Mouse (Mus musculus) liver, embryonic 14.5 days (tissue): ENCODE results near the gene Usp20. TPM values are rescaled to one million over a fixed set of nuclear protein-coding genes. Genes with fewer than 3 reads are reported as not detected.
A peak's percentile ranks its signal among the peaks of the same experiment; 100 is the strongest.

Experiments used
- ATAC-seq: fragments of 200-750 bp; cut with Nextera tagmentation; 2 replicates; pipeline ENCODE4 v1.8.0; 2017; ENCODE audit warnings: moderate number of reproducible peaks, mild to moderate bottlenecking, moderate library complexity; ENCODE audit not compliant: insufficient read depth
- DNase-seq, 3 experiments: peaks; one replicate each; pipeline ENCODE4 v3.0.0-alpha.2; 2012 to 2013; ENCODE audit warnings: low read depth in 3 of 3, low spot score in 3 of 3
- H3K27ac ChIP-seq: fragments of 300-500 bp; sonication (generic); 2 replicates; pipeline ENCODE4 v1.5.1; 2014; ENCODE audit warnings: moderate library complexity, mild to moderate bottlenecking, control low read depth, inconsistent platforms
- H3K27me3 ChIP-seq: fragments of 300-500 bp; sonication (generic); 2 replicates; pipeline ENCODE4 v1.6.1; 2014; ENCODE audit warnings: mild to moderate bottlenecking, low read length, moderate library complexity; ENCODE audit not compliant: control insufficient read depth, insufficient read depth
- H3K36me3 ChIP-seq: fragments of 300-500 bp; sonication (generic); replicated peaks from 2 replicates; pipeline ENCODE4 v1.6.1; 2014; ENCODE audit warnings: low read depth; ENCODE audit not compliant: control insufficient read depth, insufficient read depth
- H3K4me1 ChIP-seq, 2 experiments: fragments of 200-500 bp in 1 of 2; fragments of 300-500 bp in 1 of 2; sonication (generic) in 1 of 2; replicated peaks; 2 replicates each; pipeline ENCODE4 v1.6.1; 2012 to 2014; ENCODE audit warnings: antibody characterized with exemption in 1 of 2, inconsistent platforms in 1 of 2, low read length in 1 of 2; ENCODE audit not compliant: control insufficient read depth in 2 of 2, insufficient read depth in 2 of 2
- H3K4me2 ChIP-seq: fragments of 300-500 bp; sonication (generic); 2 replicates; pipeline ENCODE4 v1.6.1; 2014; ENCODE audit warnings: low read depth, mild to moderate bottlenecking, control low read depth, moderate library complexity
- H3K4me3 ChIP-seq, 2 experiments: fragments of 200-500 bp in 1 of 2; fragments of 300-500 bp in 1 of 2; sonication (generic) in 1 of 2; 2 replicates each; pipeline ENCODE4 v1.5.1; 2012 to 2014; ENCODE audit warnings: low read depth in 2 of 2, low read length in 2 of 2, mild to moderate bottlenecking in 2 of 2, control low read depth in 1 of 2, inconsistent platforms in 1 of 2, moderate library complexity in 1 of 2; ENCODE audit not compliant: insufficient read depth in 1 of 2
- H3K9ac ChIP-seq: fragments of 300-500 bp; sonication (generic); replicated peaks from 2 replicates; pipeline ENCODE4 v1.6.1; 2014; ENCODE audit warnings: mild to moderate bottlenecking, control low read depth, moderate library complexity
- H3K9me3 ChIP-seq: fragments of 300-500 bp; sonication (generic); 2 replicates; pipeline ENCODE4 v1.6.1; 2016; ENCODE audit warnings: low read length, mixed read lengths; ENCODE audit not compliant: control insufficient read depth
- CTCF ChIP-seq: IDR thresholded peaks from 2 replicates; pipeline ENCODE4 v1.5.1; 2016; ENCODE audit warnings: antibody characterized with exemption, low read depth, control low read depth
- EP300 ChIP-seq: IDR thresholded peaks from 2 replicates; pipeline ENCODE4 v1.6.1; 2016; ENCODE audit warnings: antibody characterized with exemption, low read depth
- WGBS: fragments of 180-500 bp; shearing (Covaris S2); extraction: QIAGEN DNeasy Blood & Tissue Kit; methylation state at CpG from one replicate; pipeline ENCODE4 v1.1.7; 2014; ENCODE audit not compliant: insufficient replicate concordance; 5-methylcytosine and 5-hydroxymethylcytosine counted together
- polyA plus RNA-seq, 2 experiments: library from polyadenylated mRNA; depleted of rRNA in 1 of 2; stranded (reverse) in 1 of 2; unstranded in 1 of 2; fragments of >200 nt; fragmentation: Nextera tagmentation in 1 of 2; extraction: Ambion mirVana in 1 of 2; gene quantifications; 2 replicates each; pipeline versions ENCODE4 v1.2.1 to v1.2.3; 2012 to 2014

Usp20 gene
- polyA plus RNA-seq, 2 experiments = 2.7 to 3.2 TPM

DNA sequence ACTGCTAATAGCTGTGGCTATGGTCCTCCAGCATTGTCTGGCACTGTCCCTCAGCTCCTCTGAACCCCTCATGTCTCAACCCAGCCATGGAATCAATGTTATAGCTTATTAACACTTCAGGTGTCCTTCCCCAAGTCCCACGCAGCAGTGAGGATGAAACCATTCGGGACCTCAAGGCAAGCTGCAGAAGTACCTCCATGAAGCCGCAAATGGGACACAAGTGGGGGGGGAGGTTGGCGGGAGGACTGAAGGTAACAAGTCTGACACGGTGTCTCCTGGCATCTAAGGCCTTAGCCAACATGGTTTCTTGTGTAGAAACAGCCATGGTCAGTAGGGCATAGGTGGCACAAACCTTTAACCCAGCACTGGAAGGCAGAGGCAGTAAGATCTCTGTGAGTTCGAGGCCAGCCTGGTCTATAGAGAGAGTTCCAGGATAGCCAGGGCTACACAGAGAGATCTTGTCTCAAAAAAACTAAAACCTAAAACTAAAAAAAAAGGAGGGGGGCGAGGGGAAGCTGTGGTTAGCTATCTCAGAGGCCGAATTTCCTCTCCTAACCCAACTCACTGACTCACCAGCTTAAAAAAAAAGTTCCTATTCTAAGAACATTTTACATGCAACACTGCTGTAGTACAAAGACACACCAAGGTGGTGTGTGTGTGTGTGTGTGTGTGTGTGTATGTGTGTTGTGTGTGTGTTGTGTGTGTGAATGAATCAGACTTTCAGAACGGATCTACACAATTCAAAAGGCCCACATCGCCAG, 80.0 kb downstream of the Usp20 start:
- 0 out of 2 replicates have a peak, but pooled peaks have one; percentile 15 for TF ChIP-seq EP300
- no peak for TF ChIP-seq CTCF
- H3K4me1 ChIP-seq = peaks cover 0 to 23% of the 10 kb centered on the region in 2 experiments; a peak in 2 of 4 replicates
- no peaks in the 10 kb centered on the region for H3K27me3 ChIP-seq
- no peaks in the 10 kb centered on the region for H3K9me3 ChIP-seq
- 17% methylated on average over 10 of the region's 10 CpGs for WGBS
- no peak overlapping the region for H3K27ac ChIP-seq
- DNase-seq (no peak), ATAC-seq (no peak)
- no peak overlapping the region for H3K9ac ChIP-seq
- H3K4me2 ChIP-seq = peak overlapping the region; percentile 42; the same call in 1 of the 2 replicates
- no peak overlapping the region for H3K4me3 ChIP-seq
- no peaks in the 10 kb centered on the region for H3K36me3 ChIP-seq

GRCm38 (mm10) chr2:31066019-31066789, 84.1 kb downstream of the Usp20 start:
- Histone ChIP-seq H3K27me3 (no peaks in the 10 kb centered on the region), H3K4me3 (no peak overlapping the region), H3K27ac (no peak overlapping the region), H3K4me1 (peaks cover 0 to 21% of the 10 kb centered on the region in 2 experiments; a peak in 2 of 4 replicates), H3K9ac (no peak overlapping the region), H3K36me3 (no peaks in the 10 kb centered on the region), H3K9me3 (no peaks in the 10 kb centered on the region), H3K4me2 (no peak overlapping the region)
- TF ChIP-seq EP300 = no peak
- TF ChIP-seq CTCF = no peak
- WGBS = 71% methylated on average over 11 of the region's 11 CpGs
- DNase-seq = no peak
- ATAC-seq = no peak

- Histone ChIP-seq H3K4me2 (no peak overlapping the region), H3K4me3 (no peak overlapping the region), H3K27me3 (no peaks in the 10 kb centered on the region), H3K4me1 (peaks cover 0 to 12% of the 10 kb centered on the region in 2 experiments; a peak in 2 of 4 replicates), H3K9ac (no peak overlapping the region), H3K36me3 (no peaks in the 10 kb centered on the region), H3K9me3 (no peaks in the 10 kb centered on the region), H3K27ac (no peak overlapping the region)
- DNase-seq (no peak), ATAC-seq (no peak)
- TF ChIP-seq CTCF (no peak), EP300 (no peak)
- WGBS = 89% methylated on average over 13 of the region's 13 CpGs
Measured at GRCm38 (mm10) chr2:31067059-31067595, 85.0 kb downstream of the Usp20 start.

DNA sequence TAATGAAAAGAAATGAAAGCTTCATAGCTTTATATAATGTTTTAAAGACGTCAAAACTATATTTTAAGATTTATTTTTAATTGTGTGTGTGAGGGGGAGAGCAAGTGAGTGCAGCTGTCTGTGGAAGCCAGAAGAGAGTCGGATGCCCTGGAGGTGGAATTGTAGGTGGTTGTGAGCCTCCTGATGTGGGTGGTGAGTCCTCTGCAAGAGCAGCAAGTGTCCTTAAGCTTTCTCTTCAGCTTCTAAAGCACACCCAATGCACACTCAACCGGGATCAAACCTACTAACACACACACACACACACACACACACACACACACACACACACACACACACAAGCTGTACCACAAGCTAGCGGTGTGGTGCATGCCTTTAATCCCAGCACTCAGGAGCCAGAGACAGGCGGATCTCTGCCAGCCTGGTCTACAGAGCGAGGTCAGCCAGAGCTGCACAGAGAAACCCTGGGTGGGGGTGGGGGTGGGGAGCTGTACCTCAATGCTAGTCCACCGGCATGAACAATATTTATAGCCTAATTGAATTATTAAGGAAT, 85.7 kb downstream of the Usp20 start:
- no peak overlapping the region for H3K4me3 ChIP-seq
- H3K27me3 ChIP-seq = no peaks in the 10 kb centered on the region
- no peak overlapping the region for H3K27ac ChIP-seq
- H3K4me1 ChIP-seq = peaks cover 0 to 9% of the 10 kb centered on the region in 2 experiments; a peak in 2 of 4 replicates
- no peak for TF ChIP-seq CTCF
- no peak for TF ChIP-seq EP300
- H3K36me3 ChIP-seq = no peaks in the 10 kb centered on the region
- no peak overlapping the region for H3K9ac ChIP-seq
- no peaks in the 10 kb centered on the region for H3K9me3 ChIP-seq
- H3K4me2 ChIP-seq = no peak overlapping the region
- 70% methylated on average over 7 of the region's 7 CpGs for WGBS
- no peak for ATAC-seq
- DNase-seq = no peak
